Mouse (Mus musculus): ENCODE data around the gene Rbm15.

DNA sequence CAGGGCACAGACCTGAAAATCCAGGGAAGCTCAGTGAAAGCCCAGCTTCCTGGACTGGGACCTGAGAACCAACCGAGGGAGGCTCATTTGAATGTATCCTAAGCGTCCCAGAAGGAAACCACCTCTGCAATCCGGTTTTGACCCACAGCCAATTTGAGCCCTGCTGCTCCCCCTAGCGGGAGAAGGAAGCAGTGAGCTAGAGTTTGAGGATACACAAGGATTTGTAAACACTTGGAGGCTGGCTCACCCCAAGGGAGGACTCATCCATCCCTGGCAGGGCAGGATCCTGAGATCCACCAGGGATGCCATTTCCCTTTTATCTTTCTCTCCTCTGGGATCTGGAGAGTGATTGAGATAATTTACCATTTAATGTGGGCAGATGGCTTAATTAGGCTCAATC, 45.9 kb upstream of the Rbm15 start:
- TF ChIP-seq CTCF (IDR thresholded peaks at IDR 0.05; ENCODE audit: insufficient read depth, low read depth, low read length) (0 out of 2 replicates have a peak, but pooled peaks have one; percentile 27), POLR2A (IDR thresholded peaks at IDR 0.05; ENCODE audit: insufficient read depth, low read depth, low read length) (no peak)

Measured in olfactory bulb, adult 2 months (tissue).